Mouse (Mus musculus): ENCODE results near the gene Enpp3.

The Enpp3 gene

GRCm38 (mm10) chr10:24763257-24763656 is 79.4 kb downstream of the Enpp3 start:
- no peak for DNase-seq (ENCODE audit: low read depth, low spot score)

GRCm38 (mm10) chr10:24758326-24758915 is 84.2 kb downstream of the Enpp3 start:
- DNase-seq (ENCODE audit: low read depth, low spot score), result no peak

GRCm38 (mm10) chr10:24754874-24755540 is 87.6 kb downstream of the Enpp3 start:
- DNase-seq (ENCODE audit: low read depth, low spot score), result no peak

- no peak for DNase-seq (ENCODE audit: low read depth, low spot score)
Observed at GRCm38 (mm10) chr10:24754251-24754835, 88.3 kb downstream of the Enpp3 start.

GRCm38 (mm10) chr10:24753536-24754250 is 88.9 kb downstream of the Enpp3 start:
- no peak for DNase-seq (ENCODE audit: low read depth, low spot score)

- DNase-seq (ENCODE audit: low read depth, low spot score), result no peak
Observed at GRCm38 (mm10) chr10:24742950-24743487, 99.6 kb downstream of the Enpp3 start.

- DNase-seq (ENCODE audit: low read depth, low spot score), result no peak
Observed at GRCm38 (mm10) chr10:24741229-24742198, 101.1 kb downstream of the Enpp3 start.

- no peak for DNase-seq (ENCODE audit: low read depth, low spot score)
Observed at GRCm38 (mm10) chr10:24739171-24739570, 103.5 kb downstream of the Enpp3 start.

GRCm38 (mm10) chr10:24738456-24738855 is 104.2 kb downstream of the Enpp3 start:
- no peak for DNase-seq (ENCODE audit: low read depth, low spot score)

GRCm38 (mm10) chr10:24735027-24735777 is 107.4 kb downstream of the Enpp3 start:
- no peak for DNase-seq (ENCODE audit: low read depth, low spot score)

- no peak for DNase-seq (ENCODE audit: low read depth, low spot score)
Observed at GRCm38 (mm10) chr10:24727478-24727877, 115.1 kb downstream of the Enpp3 start.

- no peak for DNase-seq (ENCODE audit: low read depth, low spot score)
Observed at GRCm38 (mm10) chr10:24725197-24725596, 117.4 kb downstream of the Enpp3 start.
